Mouse (Mus musculus): Measurements from ENCODE around the gene Ngdn. TPM values are rescaled to one million over a fixed set of nuclear protein-coding genes. Genes with fewer than 3 reads are reported as not detected.

Ngdn gene
- polyA plus RNA-seq (2012; rRNA removed), result 2.0 TPM in 2 replicates

DNA sequence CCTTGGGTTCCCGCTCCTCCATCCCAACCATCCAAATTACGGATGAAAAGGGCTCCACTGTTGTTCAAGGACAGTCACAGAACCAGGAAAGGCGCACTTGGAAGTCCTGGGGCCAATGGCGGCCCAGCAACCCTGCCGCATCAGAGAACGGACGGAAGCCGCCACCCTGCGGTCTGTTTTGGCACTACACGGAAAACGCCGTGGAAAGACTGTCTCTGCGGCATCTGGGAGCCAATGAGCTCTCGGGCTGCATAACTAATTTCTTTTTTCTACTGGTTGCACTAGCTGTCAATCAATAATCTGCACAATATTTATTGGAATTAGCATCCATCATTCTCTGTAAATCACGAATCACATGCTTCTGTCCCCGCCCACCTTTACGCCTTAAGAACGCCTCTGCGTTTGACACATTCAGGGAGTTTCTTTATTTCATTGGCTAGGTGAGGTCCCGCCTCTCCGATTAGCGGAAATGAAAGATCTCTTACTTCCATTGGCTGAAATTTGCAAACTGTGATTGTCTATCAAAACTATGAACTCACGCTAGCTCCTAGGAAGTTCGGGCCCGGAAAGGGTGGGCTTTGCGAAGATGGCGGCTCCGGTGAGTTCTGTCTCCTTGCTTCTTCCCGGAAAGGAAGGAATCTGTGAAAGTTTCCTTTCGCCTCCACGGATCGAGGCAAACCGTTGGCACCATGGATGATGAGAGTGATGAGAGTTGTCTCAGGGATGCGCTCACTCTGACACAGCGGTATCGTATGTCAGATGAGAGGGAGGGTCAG, at the start of gene Ngdn:
Ngdn (plus strand) TSS at position 464 of the 776 bp plus-strand sequence.

DNA sequence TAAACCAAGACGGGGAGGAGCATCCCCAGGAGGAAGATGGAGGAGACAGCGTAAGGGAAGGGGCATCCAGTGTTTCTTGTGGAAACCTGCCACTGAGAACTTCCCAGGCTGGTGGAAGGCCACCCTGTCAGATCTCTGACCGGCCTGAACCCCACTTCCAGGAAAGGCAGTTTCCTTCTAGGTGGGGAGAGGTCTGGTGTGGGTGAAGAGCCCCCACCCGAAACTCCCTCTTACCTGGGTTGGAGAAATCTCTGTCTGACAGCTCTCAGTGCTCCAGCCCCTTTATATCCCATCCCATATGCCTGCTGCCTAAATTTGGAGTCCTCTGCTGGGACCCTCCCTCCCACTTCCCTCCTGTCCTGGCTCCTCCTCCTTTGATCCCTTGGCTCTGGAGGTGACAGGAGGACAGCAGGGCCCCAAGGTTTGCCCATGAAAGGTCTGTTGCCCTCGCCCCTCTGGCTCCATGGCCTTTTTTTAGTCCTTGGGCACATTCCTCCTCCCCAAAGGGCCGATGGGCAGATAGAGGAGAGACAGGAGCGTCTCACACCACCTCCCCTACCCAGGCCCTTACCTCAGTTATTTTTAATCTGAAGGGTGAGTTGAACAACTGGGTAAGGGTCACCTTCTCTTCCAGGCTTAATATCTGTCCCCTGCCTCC, 48.8 kb upstream of the Ngdn start, which contains the start of gene Myh6:
Myh6 (minus strand) TSS at position 608 of the 658 bp plus-strand sequence.

DNA sequence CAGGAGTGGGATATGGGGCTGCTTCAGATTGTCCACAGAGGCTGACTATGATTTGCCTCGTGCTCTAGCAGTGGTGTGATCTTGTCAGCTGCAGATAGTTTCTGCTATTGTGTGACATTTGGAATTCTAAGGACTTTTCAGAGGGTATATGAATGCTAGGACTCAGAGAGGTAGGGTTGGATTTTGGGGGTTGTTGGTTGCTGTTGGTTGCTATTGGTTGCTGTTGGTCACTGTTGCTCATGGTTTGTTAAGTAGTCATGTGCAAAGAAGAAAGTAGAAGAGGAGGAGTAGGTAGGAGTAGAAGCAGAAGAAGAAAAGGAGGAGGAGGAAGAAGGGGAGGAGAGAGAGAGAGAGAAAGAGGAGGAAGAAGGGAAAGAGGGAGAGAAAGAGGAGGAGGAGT, 38.6 kb upstream of the Ngdn start, which contains the start of gene Gm17428:
Gm17428 (plus strand) TSS at position 301 of the 400 bp plus-strand sequence.

DNA sequence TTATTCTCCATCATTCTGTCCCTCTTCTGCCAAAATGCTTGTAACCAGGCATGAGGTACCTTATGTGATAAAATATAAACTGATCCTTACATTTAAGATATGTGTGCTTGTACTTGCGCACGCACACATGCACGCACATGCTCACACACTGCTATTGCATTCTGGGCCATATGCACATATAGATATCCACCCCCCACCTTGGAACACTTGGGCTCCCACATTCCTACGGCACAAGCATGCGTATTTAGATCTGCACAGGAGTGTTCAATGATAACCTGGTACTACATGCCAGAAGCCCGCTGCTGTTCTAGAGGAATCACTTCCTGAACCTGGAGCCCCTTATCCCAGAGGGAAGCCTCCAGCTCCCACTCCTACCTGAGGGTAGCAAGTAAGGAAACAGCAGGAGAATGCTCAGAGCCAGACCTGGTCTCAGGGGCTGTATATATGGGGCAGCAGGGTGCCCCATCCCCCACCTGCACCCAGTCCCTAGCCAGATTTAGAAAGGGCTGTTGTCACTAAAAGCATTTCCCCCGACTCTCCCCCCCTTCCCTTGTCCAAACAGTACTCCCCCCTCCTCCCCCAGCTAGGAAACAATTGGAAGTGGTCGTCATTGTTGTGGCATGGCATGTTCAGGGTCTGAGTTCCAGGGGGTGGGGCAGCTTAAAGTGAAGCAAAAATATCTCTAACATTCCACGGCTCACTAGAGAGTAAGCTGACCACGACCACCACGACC, 21.0 kb upstream of the Ngdn start, which contains the start of gene Myh7:
Myh7 (minus strand) TSS at position 491 of the 733 bp plus-strand sequence.

Other genes with a start within 250 kb of the Ngdn start
- gene Slc7a8, start 233.5 kb upstream of the Ngdn start, polyA plus RNA-seq (2012; rRNA removed), result 11.9 and 13.5 TPM in 2 replicates
- gene Rnf212b, start 201.3 kb upstream of the Ngdn start, polyA plus RNA-seq (2012; rRNA removed), result not detected in 2 replicates
- 1.6 and 1.7 TPM in 2 replicates for gene Homez, start 144.5 kb upstream of the Ngdn start, polyA plus RNA-seq (2012; rRNA removed)
- 7.0 and 8.5 TPM in 2 replicates for gene Ppp1r3e, start 137.9 kb upstream of the Ngdn start, polyA plus RNA-seq (2012; rRNA removed)
- gene Bcl2l2, start 132.1 kb upstream of the Ngdn start, polyA plus RNA-seq (2012; rRNA removed), result 21.4 and 24.2 TPM in 2 replicates
- gene Gm20521, start 132.0 kb upstream of the Ngdn start, polyA plus RNA-seq (2012; rRNA removed), result 11.1 and 13.1 TPM in 2 replicates
- 19.9 and 24.8 TPM in 2 replicates for gene Pabpn1, start 123.0 kb upstream of the Ngdn start, polyA plus RNA-seq (2012; rRNA removed)
- gene Slc22a17, start 102.3 kb upstream of the Ngdn start, polyA plus RNA-seq (2012; rRNA removed), result 30.5 and 37.7 TPM in 2 replicates
- 13.5 and 18.0 TPM in 2 replicates for gene Efs, start 89.3 kb upstream of the Ngdn start, polyA plus RNA-seq (2012; rRNA removed)
- 0.16 and 0.51 TPM in 2 replicates for gene Il25, start 82.8 kb upstream of the Ngdn start, polyA plus RNA-seq (2012; rRNA removed)
- gene Cmtm5, start 79.2 kb upstream of the Ngdn start, polyA plus RNA-seq (2012; rRNA removed), result 1.7 and 3.0 TPM in 2 replicates
- 0.01 and 0.04 TPM in 2 replicates for gene Myh6, start 48.5 kb upstream of the Ngdn start, polyA plus RNA-seq (2012; rRNA removed)
- gene Gm17428, start 38.5 kb upstream of the Ngdn start, polyA plus RNA-seq (2012; rRNA removed), result not detected in 2 replicates
- 0.06 and 0.08 TPM in 2 replicates for gene Myh7, start 20.8 kb upstream of the Ngdn start, polyA plus RNA-seq (2012; rRNA removed)
- 1.5 and 1.9 TPM in 2 replicates for gene Zfhx2, start 76.9 kb downstream of the Ngdn start, polyA plus RNA-seq (2012; rRNA removed)
- 2.6 and 2.8 TPM in 2 replicates for gene Thtpa, start 79.3 kb downstream of the Ngdn start, polyA plus RNA-seq (2012; rRNA removed)
- gene Ap1g2, start 91.1 kb downstream of the Ngdn start, polyA plus RNA-seq (2012; rRNA removed), result 19.1 and 23.4 TPM in 2 replicates
- gene Jph4, start 101.5 kb downstream of the Ngdn start, polyA plus RNA-seq (2012; rRNA removed), result 1.7 TPM in 2 replicates
- 0.10 TPM in 1 of 2 replicates, not detected in the other for gene Dhrs2, start 206.6 kb downstream of the Ngdn start, polyA plus RNA-seq (2012; rRNA removed)